Mouse (Mus musculus): ENCODE data around the gene Lsm12. TPM values are rescaled to one million over a fixed set of nuclear protein-coding genes. Genes with fewer than 3 reads are reported as not detected.

Lsm12 gene
- 114 and 118 TPM in 2 replicates for polyA plus RNA-seq (2015; fragmentation: Nextera tagmentation; extraction: Ambion mirVana)

DNA sequence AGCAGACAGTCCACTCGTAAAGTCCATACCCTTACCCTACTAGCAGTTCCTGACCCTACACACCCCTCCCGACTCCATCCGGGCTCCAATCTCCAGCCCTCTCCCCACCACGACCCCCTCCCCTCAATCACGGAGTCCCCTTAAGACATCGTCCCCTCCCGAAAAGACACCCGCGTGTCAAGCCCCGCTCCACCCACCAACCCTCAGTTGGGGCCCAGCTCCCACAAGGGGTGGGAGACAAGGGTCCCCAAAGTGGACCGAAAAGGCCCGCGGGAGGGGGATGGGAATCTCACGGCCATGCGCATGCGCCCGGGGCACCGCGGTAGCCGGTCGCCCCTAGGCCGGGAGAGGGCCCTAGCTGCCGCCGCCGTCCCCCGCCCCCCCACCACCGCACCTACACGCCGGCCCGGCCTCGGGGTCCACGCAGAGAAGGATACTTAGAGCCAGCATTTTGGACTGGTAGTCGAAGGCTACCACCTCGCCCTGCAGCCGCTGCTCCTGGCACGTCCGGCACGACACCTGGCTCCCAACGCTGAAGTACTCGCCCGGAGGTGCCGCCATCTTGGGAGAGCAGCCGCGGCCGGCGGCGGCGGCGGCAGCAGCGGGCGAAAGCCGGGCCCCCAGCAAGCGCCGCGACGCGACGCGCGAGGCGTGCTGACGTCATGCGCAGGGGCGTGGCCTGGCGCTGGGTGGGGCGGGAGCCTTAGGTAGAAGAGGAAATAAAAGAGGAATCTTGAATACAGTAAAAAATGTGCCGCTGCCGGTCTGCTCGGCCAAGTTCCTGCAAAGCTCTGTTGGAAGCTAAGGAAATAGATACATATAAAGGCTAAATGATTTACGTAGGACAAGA, at the start of gene Lsm12:
Gene Lsm12, minus strand, starts transcription at position 651 of the 850 bp plus-strand sequence.
- Histone ChIP-seq H3K9me3 (no peaks in the 10 kb centered on the region), H3K4me3 (peak within 1 kb of the TSS; percentile 71), H3K27me3 (no peaks in the 10 kb centered on the region), H3K4me1 (peaks cover 27% of the 10 kb centered on the region), H3K4me2 (replicated peaks) (peak within 1 kb of the TSS; percentile 62), H3K36me3 (peaks cover 26% of the 10 kb centered on the region), H3K27ac (replicated peaks) (peak within 1 kb of the TSS; percentile 95), H3K9ac (replicated peaks) (peak within 1 kb of the TSS; percentile 88)
- WGBS: under 1% methylated on average over 69 of the region's 70 CpGs
- peak; percentile 90 for ATAC-seq (replicated peaks)

DNA sequence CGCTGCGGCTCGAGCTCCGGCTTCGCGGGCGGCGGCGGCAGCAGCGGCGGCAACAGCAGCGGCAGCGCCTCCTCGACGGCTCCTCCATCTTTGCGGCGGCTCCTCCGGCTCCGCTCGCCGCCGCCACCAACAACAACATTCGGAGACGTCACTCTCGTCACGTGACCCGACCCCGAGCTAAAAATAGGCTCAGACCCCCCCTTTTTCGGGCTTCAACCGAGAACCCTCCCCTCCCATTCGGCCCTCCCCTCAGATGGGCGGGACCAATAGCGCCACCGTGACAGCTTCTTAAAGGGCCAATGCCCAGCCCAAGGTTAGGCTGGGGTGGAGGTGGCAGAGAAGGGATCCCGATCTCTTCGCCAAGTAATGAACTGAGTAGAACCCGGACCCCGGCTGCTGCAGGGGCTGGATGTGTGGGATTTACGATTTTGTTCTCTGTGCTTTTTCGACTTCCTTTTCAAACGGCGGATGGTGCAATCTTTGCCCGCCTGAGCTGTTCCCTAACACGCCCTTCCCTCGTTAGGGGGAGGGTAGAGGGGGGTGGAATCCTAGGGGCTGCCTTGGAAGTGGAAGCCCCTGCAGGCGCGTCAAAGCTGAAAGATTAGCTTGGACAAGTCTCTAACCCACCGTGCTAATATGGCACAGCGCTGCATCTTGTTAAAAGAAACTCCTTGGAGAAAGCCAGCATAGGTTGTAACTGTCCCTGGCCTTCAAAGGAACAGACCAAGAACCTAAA, 45.1 kb upstream of the Lsm12 start, which contains the start of gene Hdac5:
Gene Hdac5, minus strand, starts transcription at position 161 of the 736 bp plus-strand sequence.
- Histone ChIP-seq H3K27ac (replicated peaks) (peak within 1 kb of the TSS; percentile 98), H3K4me3 (peak within 1 kb of the TSS; percentile 87), H3K9me3 (no peaks in the 10 kb centered on the region), H3K4me2 (replicated peaks) (peak within 1 kb of the TSS; percentile 80), H3K4me1 (peaks cover 50% of the 10 kb centered on the region), H3K27me3 (no peaks in the 10 kb centered on the region), H3K9ac (replicated peaks) (peak within 1 kb of the TSS; percentile 95), H3K36me3 (no peaks in the 10 kb centered on the region)
- peak; percentile 83 for ATAC-seq (replicated peaks)
- under 1% methylated on average over 46 of the region's 49 CpGs for WGBS

DNA sequence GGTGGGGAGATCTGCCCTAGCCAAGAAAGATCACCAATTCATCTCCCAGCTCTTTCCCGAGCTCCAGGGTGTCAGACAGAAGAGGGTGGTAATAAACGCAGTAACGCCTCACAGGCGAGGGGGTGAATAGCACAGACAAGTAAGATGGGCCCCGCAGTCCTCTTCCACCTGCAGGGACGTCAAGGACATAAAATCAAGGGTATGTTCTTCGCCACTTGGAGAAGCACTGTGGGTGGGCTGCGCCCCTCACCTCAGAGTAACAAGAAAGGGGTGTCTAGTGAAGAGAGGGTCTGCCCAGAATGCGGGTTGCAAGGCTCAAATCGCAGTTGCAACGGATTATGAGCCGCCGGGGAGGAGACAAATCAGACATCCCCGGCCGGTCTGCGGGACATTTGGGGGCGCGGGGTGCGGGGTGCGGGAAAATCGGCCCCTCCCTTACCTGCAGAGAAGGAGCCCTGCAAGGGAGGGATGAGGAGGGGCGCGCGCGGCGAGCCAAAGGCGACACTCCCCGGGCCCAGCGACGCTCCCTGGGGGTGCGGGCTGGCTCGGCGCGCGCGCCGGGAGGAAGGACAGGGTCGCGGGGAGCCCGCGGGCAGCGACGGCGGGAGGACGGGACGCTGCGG, 44.3 kb upstream of the Lsm12 start:
- Histone ChIP-seq H3K27me3 (no peaks in the 10 kb centered on the region), H3K27ac (replicated peaks) (peak overlapping the region; percentile 98), H3K4me3 (peak overlapping the region; percentile 87), H3K4me2 (replicated peaks) (peak overlapping the region; percentile 80), H3K9ac (replicated peaks) (peak overlapping the region; percentile 95), H3K9me3 (no peaks in the 10 kb centered on the region), H3K4me1 (peaks cover 57% of the 10 kb centered on the region), H3K36me3 (no peaks in the 10 kb centered on the region)
- under 1% methylated on average over 43 of the region's 47 CpGs for WGBS
- ATAC-seq (replicated peaks): peak; percentile 48

DNA sequence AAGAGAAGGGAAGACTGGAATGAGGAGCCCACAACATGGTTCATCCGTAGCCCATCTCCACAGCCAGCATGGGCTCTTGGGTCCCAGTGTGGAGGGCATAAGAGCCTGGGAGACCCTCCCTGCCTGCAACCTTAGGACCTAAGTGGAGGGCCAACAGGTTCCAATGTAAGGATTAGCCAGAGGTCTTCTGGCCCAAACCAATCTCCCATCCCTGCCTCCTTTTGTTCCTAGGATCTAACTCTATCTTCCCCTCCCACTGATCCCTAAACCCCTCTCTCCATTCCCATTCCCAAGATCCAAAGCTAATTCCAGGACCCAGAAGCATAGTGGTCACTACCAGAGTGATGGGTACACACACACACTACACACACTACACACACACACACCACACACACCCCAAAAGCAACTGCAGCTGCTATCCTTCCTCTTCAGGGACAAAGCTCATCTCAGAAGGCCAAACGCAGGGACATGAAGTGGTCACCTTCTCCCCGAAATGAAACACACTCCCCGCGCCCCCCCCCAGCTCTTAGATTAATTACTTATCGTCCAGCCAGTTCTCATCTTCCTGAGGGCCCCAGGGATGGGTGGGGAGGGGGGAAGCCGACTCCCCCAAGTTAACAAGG, 43.7 kb upstream of the Lsm12 start:
- ATAC-seq (replicated peaks): no peak
- WGBS: 7% methylated on average over 7 of the region's 7 CpGs
- no peaks in the 10 kb centered on the region for H3K36me3 ChIP-seq
- peak overlapping the region; percentile 98 for H3K27ac ChIP-seq (replicated peaks)
- H3K4me1 ChIP-seq: peaks cover 63% of the 10 kb centered on the region
- peak overlapping the region; percentile 80 for H3K4me2 ChIP-seq (replicated peaks)
- H3K4me3 ChIP-seq: peak overlapping the region; percentile 87
- no peaks in the 10 kb centered on the region for H3K9me3 ChIP-seq
- peak overlapping the region; percentile 95 for H3K9ac ChIP-seq (replicated peaks)
- no peaks in the 10 kb centered on the region for H3K27me3 ChIP-seq

DNA sequence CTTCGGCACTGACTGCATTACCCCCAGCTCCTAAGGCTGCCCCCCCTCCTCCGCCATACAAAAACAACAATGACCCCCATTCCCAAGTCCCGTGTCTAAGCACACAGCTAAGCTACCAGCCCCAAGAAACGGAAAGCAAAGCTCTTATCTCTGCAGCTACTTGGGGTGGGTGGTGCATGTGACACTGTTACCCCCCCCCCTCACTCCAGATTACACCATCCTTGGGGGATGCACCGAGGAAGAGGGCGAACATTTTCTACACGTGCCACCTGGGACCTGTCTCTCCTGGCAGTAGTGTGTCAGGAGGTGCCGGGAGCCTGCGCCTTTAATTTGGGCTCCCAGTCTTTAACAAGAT, 43.1 kb upstream of the Lsm12 start:
- no peak; the same call in none of the 2 replicates for ATAC-seq (replicated peaks)
- WGBS: 8% methylated on average over 9 of the region's 9 CpGs
- H3K4me1 ChIP-seq: peaks cover 69% of the 10 kb centered on the region

DNA sequence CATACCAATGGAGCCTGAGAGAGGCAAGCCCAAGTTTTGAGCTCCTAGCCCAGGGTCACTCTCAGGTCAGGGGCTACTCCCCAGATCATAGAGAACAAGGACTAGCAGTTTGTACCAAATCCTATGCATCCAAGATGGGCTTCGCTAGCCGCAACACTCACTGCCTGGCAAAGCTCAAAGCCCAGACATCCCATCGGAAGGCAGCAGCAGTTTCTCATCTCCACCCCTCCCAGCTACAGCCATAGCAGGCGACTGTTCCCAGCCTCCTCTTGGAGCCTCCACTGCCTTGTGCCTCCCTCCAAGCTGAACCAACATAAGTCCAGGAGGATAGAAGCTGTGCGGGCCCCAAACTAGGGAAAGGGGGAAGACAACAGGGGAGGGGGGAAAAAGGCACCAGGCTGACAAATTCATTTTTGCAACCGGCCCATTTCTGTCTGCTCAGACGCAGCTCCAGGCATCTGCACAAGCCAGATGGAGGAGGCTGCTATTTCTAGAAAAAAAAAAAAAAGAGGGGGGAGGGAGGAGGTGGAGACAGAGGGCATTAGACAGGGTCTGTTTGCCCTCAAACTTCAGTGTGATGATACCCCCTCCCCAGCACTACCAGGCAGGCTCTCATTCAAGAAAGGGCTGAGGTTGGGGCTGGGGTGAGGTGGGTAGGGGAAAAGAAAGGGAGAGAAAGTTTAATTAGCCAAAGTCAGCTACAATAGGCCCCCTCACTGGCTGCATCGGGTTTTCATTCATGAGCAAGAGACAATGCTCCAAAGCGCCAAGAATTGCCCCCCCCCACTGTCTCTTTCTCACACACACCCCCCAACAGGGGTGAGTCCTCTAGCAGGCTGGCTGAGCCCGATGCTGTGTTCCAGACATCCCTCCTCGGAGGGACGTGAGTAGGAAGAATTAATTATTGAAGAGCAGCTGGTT, 42.4 kb upstream of the Lsm12 start:
- WGBS: 3% methylated on average over 12 of the region's 12 CpGs

More for the DNA sequence above, 43.1 kb upstream of the Lsm12 start:
- peak overlapping the region; percentile 87 for H3K4me3 ChIP-seq
- peak overlapping the region; percentile 80 for H3K4me2 ChIP-seq (replicated peaks)
- H3K9ac ChIP-seq (replicated peaks): peak overlapping the region; percentile 95
- H3K9me3 ChIP-seq: no peaks in the 10 kb centered on the region
- H3K27me3 ChIP-seq: no peaks in the 10 kb centered on the region
- H3K36me3 ChIP-seq: no peaks in the 10 kb centered on the region; the same call in 1 of the 2 replicates
- H3K27ac ChIP-seq (replicated peaks): peak overlapping the region; percentile 98

DNA sequence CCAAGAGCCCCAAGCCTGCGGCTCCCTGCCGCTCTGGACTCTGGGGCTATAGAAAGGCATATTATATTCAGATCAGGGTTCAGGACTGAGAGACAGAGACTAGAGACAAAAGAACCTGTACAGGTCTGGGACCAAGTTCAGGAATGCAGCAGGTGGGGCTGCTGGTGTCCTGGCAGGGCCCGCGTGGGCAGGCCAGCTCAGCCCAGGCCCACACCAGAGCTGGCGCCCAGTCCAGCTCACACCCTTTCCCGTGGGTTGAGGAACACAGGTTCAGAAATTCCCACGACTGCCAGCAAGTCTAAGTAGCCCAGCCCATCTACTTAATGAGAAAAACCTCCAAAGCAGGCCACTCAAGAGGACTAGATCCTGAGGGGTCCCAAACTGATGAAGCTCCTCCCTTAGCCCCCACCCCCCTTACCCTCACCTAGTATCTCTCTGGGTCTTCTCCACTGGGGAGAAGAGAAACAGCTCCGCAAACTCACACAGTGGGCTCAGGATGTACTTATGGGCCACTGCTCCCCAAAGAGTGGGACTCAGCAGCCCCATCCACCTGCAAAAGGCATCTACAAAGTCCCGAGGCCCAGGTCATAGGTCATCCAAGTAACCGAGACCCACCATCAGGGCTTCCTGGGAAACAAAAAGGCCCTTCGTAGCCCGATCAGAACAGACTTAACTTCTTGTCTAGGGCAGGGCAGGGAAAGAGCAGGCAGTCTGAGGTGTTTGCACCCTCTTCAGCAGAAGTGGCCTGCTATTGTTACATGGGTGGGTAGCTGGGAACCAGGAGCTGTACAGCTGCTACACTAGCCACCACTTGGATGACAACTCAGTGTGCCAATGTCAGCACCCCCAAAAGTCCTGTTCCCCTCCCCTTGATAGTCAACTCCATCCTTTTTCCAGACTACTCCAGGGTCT, 41.2 kb upstream of the Lsm12 start:
- Histone ChIP-seq H3K27ac (replicated peaks) (peak overlapping the region; percentile 98), H3K4me2 (replicated peaks) (peak overlapping the region; percentile 80), H3K36me3 (peaks cover 11% of the 10 kb centered on the region; the same call in 1 of the 2 replicates), H3K9ac (replicated peaks) (peak overlapping the region; percentile 95; the same call in 1 of the 2 replicates), H3K27me3 (no peaks in the 10 kb centered on the region), H3K9me3 (no peaks in the 10 kb centered on the region), H3K4me1 (peaks cover 75% of the 10 kb centered on the region), H3K4me3 (peak overlapping the region; percentile 87)
- ATAC-seq (replicated peaks): no peak
- 55% methylated on average over 12 of the region's 12 CpGs for WGBS

More for the DNA sequence above, 42.4 kb upstream of the Lsm12 start:
- Histone ChIP-seq H3K27me3 (no peaks in the 10 kb centered on the region), H3K4me1 (peaks cover 75% of the 10 kb centered on the region), H3K4me3 (peak overlapping the region; percentile 87), H3K9me3 (no peaks in the 10 kb centered on the region), H3K27ac (replicated peaks) (peak overlapping the region; percentile 98), H3K4me2 (replicated peaks) (peak overlapping the region; percentile 80), H3K9ac (replicated peaks) (peak overlapping the region; percentile 95), H3K36me3 (peaks cover 5% of the 10 kb centered on the region; the same call in 1 of the 2 replicates)
- peak; percentile 44 for ATAC-seq (replicated peaks)

DNA sequence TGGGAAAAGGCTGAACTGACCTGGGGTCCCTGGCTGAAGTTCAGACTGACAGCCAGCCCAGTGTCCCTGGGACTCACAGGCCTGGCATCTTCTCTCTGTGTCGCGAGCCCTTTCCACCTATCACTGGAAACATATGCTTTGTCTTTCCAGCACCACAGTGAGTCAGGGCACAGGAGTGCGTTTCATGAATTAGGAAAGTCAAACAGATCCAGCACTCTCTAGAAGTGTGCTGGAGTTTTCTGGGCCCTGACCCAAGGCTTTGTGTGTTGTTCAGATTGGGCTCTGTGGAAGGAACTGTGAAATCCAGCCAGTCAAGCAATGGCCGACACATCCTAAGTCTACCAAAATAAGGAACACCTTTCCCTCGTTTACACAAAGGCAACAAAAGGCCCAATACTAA, 40.1 kb upstream of the Lsm12 start:
- WGBS: 61% methylated on average over 5 of the region's 5 CpGs
- Histone ChIP-seq H3K27ac (replicated peaks) (no peak overlapping the region), H3K9me3 (no peaks in the 10 kb centered on the region), H3K4me1 (peaks cover 73% of the 10 kb centered on the region), H3K4me2 (replicated peaks) (peak overlapping the region; percentile 31), H3K9ac (replicated peaks) (0 out of 2 replicates have a peak overlapping the region, but pooled peaks have one; percentile 11), H3K36me3 (peaks cover 11% of the 10 kb centered on the region; the same call in 1 of the 2 replicates), H3K27me3 (no peaks in the 10 kb centered on the region), H3K4me3 (no peak overlapping the region)
- no peak for ATAC-seq (replicated peaks)

DNA sequence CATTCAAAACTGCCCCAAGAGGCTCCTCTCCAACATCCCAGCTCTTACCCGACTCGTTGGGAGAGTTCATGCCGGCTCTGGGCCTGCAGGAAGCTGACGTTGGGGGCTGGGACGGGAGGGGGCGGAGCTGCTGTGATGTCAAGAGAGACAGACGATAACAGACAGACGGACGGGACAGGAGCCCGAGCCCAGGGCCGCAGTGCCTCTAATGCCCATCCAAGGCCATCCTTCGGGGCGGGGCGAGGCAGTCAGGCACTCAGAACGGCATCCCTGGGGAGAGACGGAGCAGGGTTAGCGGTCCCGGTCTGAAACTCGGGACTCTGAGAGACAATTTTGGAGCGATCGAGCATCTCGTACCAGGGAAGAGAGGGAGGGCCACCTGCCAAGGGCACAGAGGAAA, 39.6 kb upstream of the Lsm12 start:
- WGBS: 10% methylated on average over 22 of the region's 22 CpGs
- Histone ChIP-seq H3K9me3 (no peaks in the 10 kb centered on the region), H3K4me3 (no peak overlapping the region), H3K36me3 (peaks cover 11% of the 10 kb centered on the region; the same call in 1 of the 2 replicates), H3K4me1 (peaks cover 77% of the 10 kb centered on the region), H3K9ac (replicated peaks) (0 out of 2 replicates have a peak overlapping the region, but pooled peaks have one; percentile 11), H3K27ac (replicated peaks) (no peak overlapping the region), H3K4me2 (replicated peaks) (peak overlapping the region; percentile 31), H3K27me3 (no peaks in the 10 kb centered on the region)
- no peak for ATAC-seq (replicated peaks)

DNA sequence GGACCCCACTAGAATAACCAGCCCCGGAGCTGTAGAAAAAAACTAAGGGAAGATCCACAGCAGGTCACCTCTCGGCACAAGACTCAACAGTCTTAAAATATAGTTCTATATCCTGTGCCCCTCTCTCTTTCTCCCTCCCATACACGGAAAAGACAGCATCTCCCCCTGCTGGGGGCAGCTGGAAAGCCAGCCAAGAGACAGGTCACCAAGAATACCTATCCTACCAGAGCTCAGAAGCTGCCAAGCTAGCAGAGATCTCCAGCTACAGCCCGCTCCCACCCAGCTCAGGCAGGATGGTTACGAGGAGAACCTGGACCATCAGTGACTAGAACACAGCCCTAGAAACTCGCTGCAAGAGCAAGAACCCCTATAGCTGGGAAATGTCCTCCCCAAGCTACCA, 38.1 kb upstream of the Lsm12 start:
- no peak overlapping the region for H3K4me3 ChIP-seq
- no peak overlapping the region for H3K9ac ChIP-seq (replicated peaks)
- H3K9me3 ChIP-seq: no peaks in the 10 kb centered on the region
- peaks cover 11% of the 10 kb centered on the region; the same call in 1 of the 2 replicates for H3K36me3 ChIP-seq
- H3K4me1 ChIP-seq: peaks cover 81% of the 10 kb centered on the region
- no peak for ATAC-seq (replicated peaks)
- no peaks in the 10 kb centered on the region for H3K27me3 ChIP-seq
- H3K27ac ChIP-seq (replicated peaks): no peak overlapping the region
- WGBS: 54% methylated on average over 6 of the region's 6 CpGs
- no peak overlapping the region for H3K4me2 ChIP-seq (replicated peaks)

Data from forebrain, embryonic 15.5 days (tissue).